Mouse (Mus musculus): ENCODE results near the gene Arhgef25.

Arhgef25 gene

DNA sequence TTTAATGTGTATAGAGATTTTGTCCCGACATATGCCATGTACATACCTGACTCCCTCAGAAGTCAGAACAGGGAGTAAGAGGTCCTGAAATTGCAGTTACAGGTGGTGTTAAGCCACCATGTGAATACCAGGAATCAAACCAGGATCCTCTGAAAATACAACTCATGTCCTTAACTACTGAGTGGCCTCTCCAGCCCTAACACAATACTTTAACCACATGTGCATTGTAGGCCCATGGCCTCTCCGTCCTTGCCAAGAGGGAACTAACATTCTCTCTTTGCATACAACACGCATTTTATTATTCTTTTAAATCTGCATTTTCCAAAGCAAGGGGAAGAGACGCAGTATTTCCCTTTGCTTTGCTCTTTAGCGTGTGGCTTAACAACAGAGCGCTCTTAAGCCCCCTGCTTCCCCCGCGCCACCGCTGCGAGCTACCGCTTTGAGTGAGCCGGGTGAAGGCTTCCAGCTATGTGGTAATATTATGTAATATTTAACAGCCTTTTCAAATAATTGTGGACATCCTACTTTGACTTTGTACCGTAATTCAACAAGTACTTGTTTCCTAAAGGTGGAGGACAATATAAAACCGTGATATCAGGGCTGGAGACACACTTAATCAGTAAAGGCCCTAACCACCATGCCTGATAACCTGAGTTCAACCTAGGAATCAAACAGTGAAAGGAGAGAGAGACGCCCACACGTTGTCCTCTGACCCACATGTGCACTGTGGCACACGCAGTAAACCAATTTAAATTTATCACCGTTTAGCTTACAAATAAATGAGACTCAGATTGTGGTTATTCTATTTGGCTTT, 51.3 kb downstream of the Arhgef25 start:
- peak; percentile 54 for DNase-seq (ENCODE audit: low read depth)

- DNase-seq (ENCODE audit: low read depth) = peak; percentile 49
Observed at GRCm38 (mm10) chr10:127137896-127138295, 52.0 kb downstream of the Arhgef25 start.

DNA sequence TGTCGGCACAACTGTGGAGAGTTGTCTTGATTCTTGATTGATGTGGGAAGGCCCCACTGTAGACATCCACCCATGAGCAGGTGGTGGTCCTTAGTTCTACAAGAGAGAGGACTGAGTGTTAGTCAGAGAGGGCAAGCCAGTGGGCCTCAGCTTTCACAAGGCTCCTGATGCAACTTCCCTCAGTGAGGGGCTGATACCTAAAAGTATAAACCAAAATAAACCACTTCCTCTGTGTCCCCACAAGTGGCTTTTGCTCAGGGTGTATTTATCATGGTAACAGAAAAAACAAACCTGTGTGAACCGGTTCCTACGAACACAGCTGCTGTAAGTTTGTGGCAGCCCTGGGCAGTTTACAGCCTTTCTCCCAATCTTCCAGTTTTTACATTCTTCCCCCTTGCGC, 53.4 kb downstream of the Arhgef25 start:
- DNase-seq (ENCODE audit: low read depth) = peak; percentile 91

- peak; percentile 81 for DNase-seq (ENCODE audit: low read depth)
Observed at GRCm38 (mm10) chr10:127135118-127135836, 54.6 kb downstream of the Arhgef25 start.

DNA sequence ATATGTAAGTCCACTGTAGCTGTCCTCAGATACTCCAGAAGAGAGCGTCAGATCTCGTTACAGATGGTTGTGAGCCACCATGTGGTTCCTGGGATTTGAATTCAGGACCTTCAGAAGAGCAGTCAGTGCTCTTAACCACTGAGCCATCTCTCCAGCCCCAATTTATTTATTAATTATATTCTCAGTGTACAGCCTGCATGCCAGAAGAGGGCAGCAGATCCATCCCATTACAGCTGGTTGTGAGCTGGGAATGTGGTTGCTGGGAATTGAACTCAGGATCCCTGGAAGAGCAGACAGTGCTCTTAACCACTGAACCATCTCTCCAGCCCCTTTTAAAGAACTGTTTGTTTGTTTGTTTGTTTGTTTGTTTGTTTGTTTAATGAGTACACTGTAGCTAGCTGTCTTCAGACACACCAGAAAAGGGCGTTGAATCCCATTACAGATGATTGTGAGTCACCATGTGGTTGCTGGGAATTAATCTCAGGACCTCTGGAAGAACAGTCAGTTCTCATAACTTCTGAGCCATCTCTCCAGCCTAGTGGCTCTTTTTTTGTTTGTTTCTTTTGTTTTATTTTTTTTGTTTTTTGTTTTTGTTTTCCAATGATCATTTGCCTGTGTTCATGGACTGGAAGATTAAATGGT, 55.4 kb downstream of the Arhgef25 start:
- peak; percentile 58 for DNase-seq (ENCODE audit: low read depth)
